Mouse (Mus musculus) megakaryocyte, adult 5-6 weeks (primary cell): Measurements from ENCODE around the gene Timm8b. TPM values are rescaled to one million over a fixed set of nuclear protein-coding genes. Genes with fewer than 3 reads are reported as not detected.
A peak's percentile ranks its signal among the peaks of the same experiment; 100 is the strongest.

ENCODE experiments used
- ATAC-seq: 2 replicates; pipeline ENCODE4 v1.8.0; 2016; ENCODE audit warnings: mild to moderate bottlenecking, inconsistent platforms; ENCODE audit not compliant: poor library complexity, severe bottlenecking
- total RNA-seq, 2 experiments: library from RNA; stranded (forward) in 1 of 2; stranded (reverse) in 1 of 2; fragments of 153-499, 151-499 nt in 1 of 2; fragments of 221-1000, 200-1000 nt in 1 of 2; gene quantifications; 2 replicates each; pipeline versions ENCODE4 v1.2.3 to v1.2.4; 2015 to 2017

The Timm8b gene
- total RNA-seq (2015) = 78.7 and 89.2 TPM in 2 replicates
- total RNA-seq (2017) = 163 and 189 TPM in 2 replicates

GRCm38 (mm10) chr9:50603189-50603997 lies at the start of gene Timm8b, which contains the start of gene Sdhd:
Timm8b (plus strand) TSS chr9:50603910.
Sdhd (minus strand) TSS chr9:50603812.
- ATAC-seq = peak; percentile 93

DNA sequence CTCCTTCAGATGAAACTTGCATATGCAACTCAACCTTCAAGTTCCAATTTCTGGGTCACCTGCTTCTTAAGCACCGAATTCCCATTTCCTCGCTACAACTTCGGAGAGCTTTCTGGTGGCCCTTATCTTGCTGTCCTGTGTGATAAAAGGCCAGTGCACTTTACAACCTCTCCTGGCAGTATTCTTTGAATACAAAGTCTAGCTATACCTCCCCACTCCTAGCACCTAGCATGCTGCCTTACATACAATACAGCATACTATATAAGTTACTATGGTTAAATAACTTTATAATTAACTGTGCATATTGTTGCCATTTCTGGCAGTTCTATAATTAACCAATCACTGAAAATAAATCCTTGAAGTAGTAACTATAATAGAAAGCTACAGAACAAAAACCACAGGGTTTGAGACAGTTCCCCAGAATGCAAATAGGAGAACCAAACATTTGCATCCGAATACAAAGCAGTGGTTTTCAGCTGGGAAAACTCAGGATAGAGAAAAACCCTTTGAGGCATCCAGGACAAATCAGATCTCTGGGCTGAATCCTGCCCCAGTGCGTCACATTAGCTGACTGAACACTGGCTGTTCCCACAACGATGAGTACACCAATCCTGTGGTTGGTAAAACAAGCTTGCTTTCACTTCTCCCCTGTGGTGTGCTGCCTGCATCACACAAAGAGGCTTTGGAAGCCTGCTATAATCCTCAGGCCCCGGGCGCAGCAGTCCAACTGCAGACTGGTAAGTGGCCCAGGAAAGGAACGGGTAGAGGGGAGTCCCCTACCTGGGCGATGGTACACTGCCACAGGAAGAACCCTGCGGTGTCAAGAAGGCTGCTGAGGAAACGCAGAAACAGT lies 49.2 kb upstream of the Timm8b start, which contains the start of gene Il18:
Gene Il18, plus strand, starts transcription at position 587 of the 853 bp plus-strand sequence.
- peak; percentile 92 for ATAC-seq

GRCm38 (mm10) chr9:50555094-50555446 lies 48.6 kb upstream of the Timm8b start, which contains the start of gene Bco2:
Bco2 (minus strand) TSS chr9:50555181.
- no peak; the same call in 1 of the 2 replicates for ATAC-seq

DNA sequence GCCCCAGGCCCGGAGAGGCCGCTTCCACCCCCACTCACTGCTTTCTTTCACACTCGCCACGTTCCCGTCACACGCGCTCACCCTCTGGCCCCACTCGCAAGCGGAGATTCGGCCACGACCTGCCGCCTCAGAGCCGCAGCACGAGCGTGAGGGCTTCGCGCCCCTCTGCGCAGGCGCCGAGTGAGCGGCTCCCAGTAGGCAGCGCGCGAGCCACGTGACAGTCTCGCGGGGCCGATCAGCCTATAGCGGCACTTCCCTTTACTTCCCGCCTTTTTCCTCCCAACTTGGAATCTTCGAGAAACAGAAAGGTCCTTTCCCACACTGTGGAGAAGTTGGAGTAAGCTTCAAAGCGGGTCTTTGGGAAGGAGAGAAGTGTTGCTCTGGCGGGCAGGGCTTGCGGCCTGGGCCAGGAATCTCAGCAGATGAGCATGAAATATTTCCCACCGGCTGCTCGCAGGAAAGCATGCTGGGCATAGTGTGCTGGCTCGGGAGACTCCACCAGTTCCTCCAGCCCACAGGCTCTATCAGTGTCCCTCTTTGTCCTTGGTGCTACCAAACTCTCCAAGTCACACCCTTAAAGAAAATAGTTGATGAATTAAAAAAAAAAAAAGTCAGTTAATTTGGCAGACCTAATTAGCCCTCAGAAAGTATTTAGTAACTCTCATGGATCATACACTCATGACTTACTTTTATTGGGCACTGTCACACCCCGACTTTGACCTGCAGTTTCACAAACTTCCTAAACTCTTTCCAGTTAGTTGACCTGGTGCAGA lies 42.4 kb upstream of the Timm8b start, which contains the start of gene Tex12:
Gene Tex12, minus strand, starts transcription at position 181 of the 773 bp plus-strand sequence.
- ATAC-seq = no peak

GRCm38 (mm10) chr9:50561918-50562360 lies 41.8 kb upstream of the Timm8b start:
- no peak for ATAC-seq

- 0 out of 2 replicates have a peak, but pooled peaks have one; percentile 27 for ATAC-seq
These were observed 38.5 kb upstream of the Timm8b start for GRCm38 (mm10) chr9:50565173-50565572.

GRCm38 (mm10) chr9:50565940-50566339 lies 37.8 kb upstream of the Timm8b start:
- ATAC-seq = no peak

- ATAC-seq = peak; percentile 60
These were observed 36.3 kb upstream of the Timm8b start for GRCm38 (mm10) chr9:50567372-50567771.

DNA sequence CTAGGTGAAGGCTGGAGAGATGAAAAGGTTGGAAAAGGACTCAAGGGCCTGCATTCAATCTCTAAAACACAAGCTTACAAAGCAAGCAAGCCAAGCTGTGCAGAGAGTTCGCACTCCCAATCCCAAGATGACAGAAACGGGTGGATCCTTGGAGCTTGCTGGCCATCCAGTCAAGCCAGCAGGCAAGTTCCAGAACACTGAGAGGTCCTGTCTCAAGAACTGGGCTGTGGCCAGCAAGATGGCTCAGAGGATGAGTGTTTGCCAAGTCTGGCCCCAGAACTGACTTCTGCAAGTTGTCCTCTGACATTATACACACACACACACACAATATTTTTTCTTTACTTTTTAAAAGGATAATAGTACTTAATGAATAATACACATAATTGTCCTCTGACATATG lies 35.8 kb upstream of the Timm8b start:
- ATAC-seq = no peak

GRCm38 (mm10) chr9:50569599-50570525 lies 33.8 kb upstream of the Timm8b start:
- no peak for ATAC-seq

DNA sequence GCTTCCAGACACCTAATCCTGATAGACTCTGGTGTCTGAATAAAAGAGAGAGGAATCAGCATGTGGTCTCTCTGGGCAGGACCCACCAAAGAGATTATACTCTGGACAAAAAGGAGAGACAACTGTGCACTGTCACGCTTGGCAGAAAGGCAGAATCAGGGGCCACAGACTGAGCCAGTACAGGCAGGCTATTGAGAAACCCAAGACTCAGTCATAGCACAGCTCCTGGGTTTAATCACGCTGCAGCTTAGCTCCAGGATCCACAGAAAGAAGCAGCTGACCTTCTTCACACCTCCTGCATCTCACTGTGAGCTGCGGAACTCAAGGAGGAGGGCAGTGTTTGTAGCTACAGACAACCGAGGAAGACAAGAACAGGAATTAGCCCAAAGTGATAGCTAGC lies 23.3 kb upstream of the Timm8b start:
- no peak for ATAC-seq

GRCm38 (mm10) chr9:50585145-50585818 lies 18.4 kb upstream of the Timm8b start:
- no peak for ATAC-seq

DNA sequence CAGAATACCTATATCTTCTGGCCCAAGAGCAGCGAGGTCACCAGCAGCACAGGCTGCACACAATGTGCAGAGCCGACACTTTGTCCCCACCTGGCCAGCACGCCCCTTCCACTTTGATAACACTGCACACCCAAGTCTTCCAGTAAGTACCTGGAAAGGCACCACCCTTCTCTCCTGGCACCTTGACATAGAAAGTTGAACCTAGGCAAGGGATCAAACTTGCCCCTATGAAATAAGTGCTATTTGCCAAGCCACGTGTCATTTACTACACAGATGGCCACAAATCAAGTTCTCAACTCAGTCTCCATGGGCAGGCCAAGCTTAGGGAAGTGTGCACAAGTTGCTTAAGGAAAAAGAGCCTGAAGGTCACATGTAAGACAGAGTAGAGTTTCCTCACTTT lies 16.8 kb upstream of the Timm8b start:
- ATAC-seq = no peak

DNA sequence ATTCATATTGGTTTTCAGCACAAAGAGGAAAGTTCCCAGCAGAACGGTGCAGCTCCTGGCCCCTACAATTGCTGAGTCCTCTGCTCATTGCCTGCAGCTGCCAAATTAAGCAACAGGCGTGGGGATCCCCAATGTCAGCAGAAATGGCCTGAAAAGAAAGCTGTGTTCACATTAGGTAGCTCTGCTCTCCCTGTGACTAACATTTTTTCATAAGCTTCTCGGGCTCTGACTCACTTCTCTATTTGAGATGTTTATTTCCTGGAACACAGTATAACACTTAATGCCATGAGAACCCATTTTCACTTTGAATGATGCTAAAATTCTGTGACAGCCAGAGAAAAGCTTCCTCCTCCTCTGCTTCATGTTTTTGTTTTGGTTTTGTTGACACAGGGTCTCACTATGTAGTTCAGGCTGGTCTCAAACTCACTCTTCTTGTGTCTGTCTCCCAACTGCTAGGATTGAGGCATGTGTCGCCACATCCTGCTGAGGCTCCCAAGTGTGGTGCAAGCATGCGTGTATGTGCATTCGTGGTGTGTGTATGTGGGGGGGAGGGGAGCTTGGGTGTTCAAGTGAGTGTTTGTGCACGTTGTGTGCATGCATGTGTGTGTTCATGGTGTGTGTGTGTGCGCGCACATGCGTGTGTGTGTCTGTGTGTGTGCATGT lies 12.7 kb upstream of the Timm8b start:
- ATAC-seq = peak; percentile 62

DNA sequence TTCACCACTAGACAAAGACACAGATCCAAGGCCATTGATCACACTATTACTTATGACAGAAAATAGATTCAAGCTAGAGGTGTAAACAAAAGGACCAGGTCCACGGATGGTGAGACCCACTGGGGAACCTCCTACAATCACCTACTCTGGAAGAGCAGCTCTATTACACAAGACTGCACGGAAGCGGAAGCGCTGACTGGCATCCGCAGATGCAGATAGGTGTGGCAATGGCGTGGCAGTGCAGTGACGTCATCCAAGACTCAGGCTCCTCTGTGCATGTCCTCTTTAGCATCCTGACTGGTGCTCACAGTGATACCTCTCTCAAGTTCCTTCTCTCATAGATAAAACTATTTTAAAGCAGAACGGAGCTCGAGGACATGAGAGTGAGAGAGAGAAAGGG lies 10.8 kb upstream of the Timm8b start:
- ATAC-seq = peak; percentile 87

GRCm38 (mm10) chr9:50593544-50593943 lies 10.2 kb upstream of the Timm8b start:
- ATAC-seq = peak; percentile 58

DNA sequence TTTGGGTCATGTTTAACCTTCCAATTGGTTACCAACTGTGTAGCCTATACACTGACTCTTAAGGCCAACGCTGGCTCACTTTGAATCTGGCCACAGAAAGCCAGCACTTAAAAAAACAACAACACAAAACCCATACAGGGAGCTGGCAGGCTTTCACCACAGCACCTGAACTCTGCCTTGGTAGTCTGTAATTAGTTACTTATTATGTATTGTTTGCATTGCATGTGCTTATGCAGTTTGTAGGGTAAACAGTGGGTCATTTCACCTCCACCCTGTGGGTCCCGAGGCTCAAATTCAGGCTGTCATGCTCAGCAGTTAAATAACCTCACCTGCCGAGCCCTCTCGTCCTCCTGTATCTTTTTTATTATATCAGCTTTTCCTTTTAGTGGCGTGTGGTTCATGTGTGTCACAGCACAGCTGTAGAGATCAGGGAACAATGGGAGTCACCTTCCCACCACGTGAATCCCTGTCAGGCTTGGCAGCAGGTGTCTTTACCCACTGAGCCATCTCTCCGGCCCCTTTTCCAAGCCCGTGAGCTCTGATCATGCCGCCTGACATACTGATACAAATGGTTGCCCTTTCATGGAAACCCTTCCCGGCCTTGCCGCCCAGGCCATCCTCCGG lies 8.8 kb upstream of the Timm8b start:
- ATAC-seq = no peak

DNA sequence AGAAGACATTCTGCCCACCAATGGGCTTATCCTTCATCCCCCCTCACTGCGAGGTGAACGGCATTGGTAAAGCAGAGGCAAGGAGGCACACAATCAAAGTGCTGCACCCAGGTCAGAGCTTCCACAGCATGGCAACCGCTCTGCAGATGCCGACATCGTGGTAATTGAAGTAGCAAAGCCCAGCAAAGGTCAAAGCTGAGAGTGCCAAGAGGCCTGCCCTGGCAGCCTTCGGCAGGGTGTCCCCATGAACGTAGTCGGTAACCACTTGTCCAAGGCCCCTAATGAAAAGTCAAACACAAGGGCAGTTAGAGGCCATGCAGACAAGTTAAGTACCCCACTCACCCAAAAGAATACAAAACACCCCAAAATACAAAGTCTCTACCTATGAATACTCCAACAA lies 6.7 kb upstream of the Timm8b start:
- ATAC-seq = no peak
